Mouse (Mus musculus): ENCODE measurements around the gene Tubb4b. TPM values are rescaled to one million over a fixed set of nuclear protein-coding genes. Genes with fewer than 3 reads are reported as not detected.

The Tubb4b gene
- polyA plus RNA-seq, 1 experiment from 2014 or later: 444 TPM

GRCm38 (mm10) chr2:25180973-25181890 is 43.3 kb downstream of the Tubb4b start:
- Histone ChIP-seq H3K27me3 (no peaks in the 10 kb centered on the region), H3K36me3 (no peaks in the 10 kb centered on the region), H3K27ac (replicated peaks) (peak overlapping the region; percentile 85), H3K9ac (peak overlapping the region; percentile 63), H3K4me2 (peak overlapping the region; percentile 65), H3K4me1 (replicated peaks) (peaks cover 77% of the 10 kb centered on the region), H3K9me3 (no peaks in the 10 kb centered on the region), H3K4me3 (peak overlapping the region; percentile 83)
- ATAC-seq (ENCODE audit: low FRiP score, low read depth): peak; percentile 46
- WGBS: under 1% methylated on average over 96 of the region's 100 CpGs

- under 1% methylated on average over 35 of the region's 35 CpGs for WGBS
- no peaks in the 10 kb centered on the region for H3K27me3 ChIP-seq
- H3K27ac ChIP-seq (replicated peaks): peak within 1 kb of the TSS; percentile 85
- H3K9ac ChIP-seq: peak within 1 kb of the TSS; percentile 63
- peak; percentile 91 for ATAC-seq (ENCODE audit: low FRiP score, low read depth)
- H3K36me3 ChIP-seq: no peaks in the 10 kb centered on the region
- H3K4me2 ChIP-seq: peak within 1 kb of the TSS; percentile 65
- H3K9me3 ChIP-seq: no peaks in the 10 kb centered on the region
- H3K4me3 ChIP-seq: peak within 1 kb of the TSS; percentile 83
- peaks cover 69% of the 10 kb centered on the region for H3K4me1 ChIP-seq (replicated peaks)
Measured at GRCm38 (mm10) chr2:25180478-25180903, 44.0 kb downstream of the Tubb4b start, which contains the start of gene Nrarp. Gene Nrarp (plus strand): TSS chr2:25180758.

GRCm38 (mm10) chr2:25179566-25180217 is 44.8 kb downstream of the Tubb4b start:
- H3K4me1 ChIP-seq (replicated peaks): peaks cover 62% of the 10 kb centered on the region

DNA sequence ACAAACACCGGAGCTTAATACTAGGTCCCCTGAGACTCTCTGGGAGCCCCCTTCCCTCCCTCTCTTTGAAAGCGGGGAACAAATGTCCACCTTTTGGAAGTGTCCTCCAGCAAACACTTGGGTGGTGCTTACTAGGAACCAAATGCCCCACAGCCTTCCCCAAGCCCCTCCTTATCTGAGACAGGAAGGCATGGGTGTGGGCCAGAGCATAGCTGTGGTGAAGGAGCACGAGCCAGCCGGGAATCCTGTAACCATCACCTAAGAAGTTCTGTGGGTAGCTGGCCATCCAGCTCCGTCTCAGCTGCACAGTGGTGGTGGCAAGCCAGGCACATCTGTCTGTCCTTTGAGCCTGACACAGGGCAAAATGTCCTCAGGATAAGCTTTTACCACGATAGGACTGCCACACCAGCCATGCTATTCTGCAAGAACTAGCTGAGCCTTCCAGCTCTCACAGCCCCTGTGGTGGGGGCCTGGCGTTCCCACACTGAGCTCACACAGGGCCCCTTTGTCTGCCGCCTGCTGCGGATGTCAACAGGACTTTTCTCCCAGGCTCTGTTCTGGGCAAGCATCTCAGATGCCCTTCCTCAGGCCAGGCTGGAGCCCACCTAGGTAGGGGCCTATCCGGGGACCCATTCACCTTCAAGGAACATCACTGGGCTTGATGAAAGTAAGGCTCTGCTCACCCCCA is 46.1 kb downstream of the Tubb4b start:
- H3K9ac ChIP-seq: no peak overlapping the region; the same call in 1 of the 2 replicates
- ATAC-seq (ENCODE audit: low FRiP score, low read depth): no peak
- H3K4me3 ChIP-seq: no peak overlapping the region

More at GRCm38 (mm10) chr2:25179566-25180217, 44.8 kb downstream of the Tubb4b start:
- no peaks in the 10 kb centered on the region for H3K36me3 ChIP-seq
- 31% methylated on average over 15 of the region's 15 CpGs for WGBS
- no peaks in the 10 kb centered on the region for H3K27me3 ChIP-seq
- H3K4me2 ChIP-seq: peak overlapping the region; percentile 65
- H3K9me3 ChIP-seq: no peaks in the 10 kb centered on the region
- H3K9ac ChIP-seq: peak overlapping the region; percentile 63; the same call in 1 of the 2 replicates
- H3K4me3 ChIP-seq: peak overlapping the region; percentile 83
- peak overlapping the region; percentile 81 for H3K27ac ChIP-seq (replicated peaks)
- ATAC-seq (ENCODE audit: low FRiP score, low read depth): no peak

GRCm38 (mm10) chr2:25177685-25178084 is 46.8 kb downstream of the Tubb4b start:
- ATAC-seq (ENCODE audit: low FRiP score, low read depth): peak; percentile 37; the same call in 1 of the 2 replicates
- Histone ChIP-seq H3K9ac (0 out of 2 replicates have a peak overlapping the region, but pooled peaks have one; percentile 8), H3K27ac (replicated peaks) (peak overlapping the region; percentile 86), H3K4me2 (peak overlapping the region; percentile 38), H3K4me1 (replicated peaks) (peaks cover 49% of the 10 kb centered on the region), H3K27me3 (no peaks in the 10 kb centered on the region), H3K9me3 (no peaks in the 10 kb centered on the region), H3K4me3 (peak overlapping the region; percentile 16; the same call in 1 of the 2 replicates), H3K36me3 (no peaks in the 10 kb centered on the region)
- 3% methylated on average over 6 of the region's 6 CpGs for WGBS

More for the DNA sequence above, 46.1 kb downstream of the Tubb4b start:
- WGBS: 13% methylated on average over 10 of the region's 10 CpGs
- no peaks in the 10 kb centered on the region for H3K36me3 ChIP-seq
- H3K4me2 ChIP-seq: peak overlapping the region; percentile 38
- peak overlapping the region; percentile 86 for H3K27ac ChIP-seq (replicated peaks)
- H3K9me3 ChIP-seq: no peaks in the 10 kb centered on the region
- no peaks in the 10 kb centered on the region for H3K27me3 ChIP-seq
- peaks cover 57% of the 10 kb centered on the region for H3K4me1 ChIP-seq (replicated peaks)

DNA sequence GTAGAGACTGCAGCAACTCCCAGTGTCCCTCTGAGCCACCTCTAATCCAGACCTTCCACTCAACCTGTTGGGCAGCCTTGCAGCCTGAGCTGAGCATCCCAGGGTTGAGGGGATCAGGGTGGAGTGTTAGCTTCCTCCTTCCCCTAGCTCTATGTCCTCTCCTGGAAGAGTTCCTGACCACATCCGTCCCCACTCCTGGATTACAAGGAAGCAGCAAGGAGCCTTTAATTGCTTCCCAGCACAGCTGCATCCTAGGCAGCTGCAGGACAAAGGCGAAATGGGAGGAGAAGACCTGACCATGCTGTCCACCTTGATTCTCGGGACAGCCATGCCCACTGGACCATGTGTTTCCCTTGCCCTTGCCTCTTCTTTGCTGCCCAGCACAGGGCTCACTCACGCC is 47.4 kb downstream of the Tubb4b start:
- Histone ChIP-seq H3K9ac (0 out of 2 replicates have a peak overlapping the region, but pooled peaks have one; percentile 8), H3K4me2 (peak overlapping the region; percentile 38), H3K36me3 (no peaks in the 10 kb centered on the region), H3K27me3 (no peaks in the 10 kb centered on the region), H3K4me3 (peak overlapping the region; percentile 16; the same call in 1 of the 2 replicates), H3K4me1 (replicated peaks) (peaks cover 45% of the 10 kb centered on the region), H3K27ac (replicated peaks) (peak overlapping the region; percentile 86), H3K9me3 (no peaks in the 10 kb centered on the region)
- 38% methylated on average over 4 of the region's 4 CpGs for WGBS
- ATAC-seq (ENCODE audit: low FRiP score, low read depth): no peak

GRCm38 (mm10) chr2:25176573-25176972 is 47.9 kb downstream of the Tubb4b start:
- H3K4me1 ChIP-seq (replicated peaks): peaks cover 40% of the 10 kb centered on the region
- no peak for ATAC-seq (ENCODE audit: low FRiP score, low read depth)
- H3K9ac ChIP-seq: no peak overlapping the region
- no peaks in the 10 kb centered on the region for H3K27me3 ChIP-seq
- 72% methylated on average over 6 of the region's 6 CpGs for WGBS
- peak overlapping the region; percentile 38 for H3K4me2 ChIP-seq
- H3K9me3 ChIP-seq: no peaks in the 10 kb centered on the region
- no peak overlapping the region for H3K4me3 ChIP-seq
- no peaks in the 10 kb centered on the region for H3K36me3 ChIP-seq
- peak overlapping the region; percentile 86 for H3K27ac ChIP-seq (replicated peaks)

GRCm38 (mm10) chr2:25175690-25176078 is 48.8 kb downstream of the Tubb4b start:
- no peak overlapping the region for H3K9ac ChIP-seq
- no peaks in the 10 kb centered on the region for H3K9me3 ChIP-seq
- no peak for ATAC-seq (ENCODE audit: low FRiP score, low read depth)
- peaks cover 35% of the 10 kb centered on the region for H3K4me1 ChIP-seq (replicated peaks)
- H3K4me2 ChIP-seq: no peak overlapping the region
- no peak overlapping the region for H3K4me3 ChIP-seq
- H3K27ac ChIP-seq (replicated peaks): no peak overlapping the region
- H3K36me3 ChIP-seq: no peaks in the 10 kb centered on the region
- H3K27me3 ChIP-seq: no peaks in the 10 kb centered on the region
- 81% methylated on average over 4 of the region's 4 CpGs for WGBS

DNA sequence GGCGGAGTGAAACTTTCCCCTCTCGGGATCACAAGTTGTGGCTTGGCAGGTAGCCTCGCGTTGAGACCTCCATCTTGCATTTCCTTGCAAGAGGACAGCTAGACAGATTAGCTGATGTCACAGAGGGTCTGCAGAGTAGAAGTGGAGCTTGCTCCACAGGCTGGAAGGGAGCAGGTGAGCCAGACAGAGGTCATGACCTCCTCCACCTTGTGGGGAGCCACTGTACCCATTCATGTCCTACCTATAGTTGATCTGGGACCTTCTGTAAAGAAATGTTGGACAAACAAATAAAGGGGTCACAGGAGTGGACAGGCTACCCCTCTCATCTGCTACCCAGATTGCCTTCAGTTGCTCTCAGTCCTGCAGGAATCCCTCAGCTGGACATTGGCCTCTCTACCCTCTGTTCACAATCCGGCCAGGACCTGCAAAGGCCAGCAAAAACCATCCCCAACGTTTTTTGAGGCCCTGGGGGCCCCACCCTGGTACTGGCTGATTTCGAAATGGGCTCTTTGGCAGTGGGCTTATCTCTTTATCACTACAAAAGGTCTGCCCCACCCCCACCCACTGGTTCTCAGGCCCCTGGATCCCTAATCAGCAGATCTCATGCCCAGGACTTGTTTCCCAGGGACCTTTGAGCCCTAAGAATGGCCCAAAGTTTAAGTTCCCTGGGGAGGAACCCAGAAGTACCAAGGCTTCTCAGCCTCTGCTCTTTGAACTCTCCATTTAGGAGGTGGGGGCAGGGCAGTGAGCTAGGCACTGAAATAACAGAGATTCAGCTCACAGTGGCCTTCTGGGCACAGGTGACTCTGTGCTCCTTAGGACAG is 49.4 kb downstream of the Tubb4b start:
- ATAC-seq (ENCODE audit: low FRiP score, low read depth): no peak
- Histone ChIP-seq H3K9me3 (no peaks in the 10 kb centered on the region), H3K4me2 (no peak overlapping the region), H3K27me3 (no peaks in the 10 kb centered on the region), H3K4me3 (no peak overlapping the region), H3K4me1 (replicated peaks) (peaks cover 37% of the 10 kb centered on the region), H3K36me3 (no peaks in the 10 kb centered on the region), H3K27ac (replicated peaks) (no peak overlapping the region), H3K9ac (no peak overlapping the region)
- 56% methylated on average over 7 of the region's 7 CpGs for WGBS

DNA sequence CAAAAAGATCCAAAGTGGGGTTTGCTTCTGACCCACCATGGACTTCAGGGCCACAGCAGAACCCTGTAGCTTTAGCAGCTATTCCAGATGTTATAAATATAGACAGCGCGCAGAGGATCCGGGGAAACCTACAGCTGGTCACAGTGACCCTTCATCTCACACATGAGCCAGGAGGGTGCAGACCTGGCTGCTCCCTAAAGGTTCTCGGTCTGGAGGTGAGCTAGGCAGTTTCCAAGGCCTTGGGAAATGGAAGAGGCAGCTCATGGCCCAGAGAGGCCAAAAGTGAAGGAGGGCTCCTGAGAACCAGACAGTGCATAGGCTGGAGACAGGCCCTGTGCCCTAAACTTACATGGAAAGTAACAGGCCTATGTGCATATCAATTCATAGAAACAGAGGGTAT is 50.7 kb downstream of the Tubb4b start:
- ATAC-seq (ENCODE audit: low FRiP score, low read depth): no peak
- Histone ChIP-seq H3K27me3 (no peaks in the 10 kb centered on the region), H3K9ac (no peak overlapping the region), H3K9me3 (no peaks in the 10 kb centered on the region), H3K36me3 (no peaks in the 10 kb centered on the region), H3K4me3 (no peak overlapping the region), H3K27ac (replicated peaks) (no peak overlapping the region), H3K4me2 (no peak overlapping the region), H3K4me1 (replicated peaks) (peaks cover 37% of the 10 kb centered on the region)
- WGBS: 96% methylated on average over 4 of the region's 4 CpGs

DNA sequence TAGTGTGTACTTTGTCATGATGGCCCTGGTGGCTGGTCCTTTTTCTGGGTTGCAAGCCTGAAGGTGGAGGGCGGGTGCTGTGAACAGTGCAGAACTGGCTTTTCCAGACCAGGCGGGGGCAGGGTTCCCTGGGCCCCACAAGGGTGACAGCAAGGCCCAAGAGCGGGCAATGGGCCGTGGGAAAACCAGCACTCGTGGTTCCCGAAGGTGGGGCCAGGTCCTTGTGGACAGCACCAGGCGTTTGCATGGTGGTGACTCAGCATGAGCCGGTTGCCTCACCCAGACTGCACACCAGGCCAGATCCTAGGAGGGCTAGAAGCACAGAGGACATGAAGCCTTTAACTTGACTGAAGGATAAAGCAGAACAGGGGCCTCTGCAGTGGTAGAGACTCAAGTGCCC is 51.9 kb downstream of the Tubb4b start:
- WGBS: 69% methylated on average over 8 of the region's 8 CpGs
- H3K27ac ChIP-seq (replicated peaks): no peak overlapping the region
- H3K36me3 ChIP-seq: no peaks in the 10 kb centered on the region
- no peak for ATAC-seq (ENCODE audit: low FRiP score, low read depth)
- no peak overlapping the region for H3K4me2 ChIP-seq
- no peak overlapping the region for H3K4me3 ChIP-seq
- H3K27me3 ChIP-seq: no peaks in the 10 kb centered on the region
- no peaks in the 10 kb centered on the region for H3K9me3 ChIP-seq
- peaks cover 36% of the 10 kb centered on the region for H3K4me1 ChIP-seq (replicated peaks)
- H3K9ac ChIP-seq: no peak overlapping the region

Measured in hindbrain, embryonic 15.5 days (tissue).